26 mouse cellular contexts compared by ENCODE assay signal in genomic region chr12:77426093-77426492, GRCm38 (mm10).
DNase-seq lines count a peak whose midpoint lies in the region; ATAC-seq and TF ChIP-seq lines count a peak whose summit lies in the region.
"Had no signal": no experiment of that assay in that cellular context is flagged by ENCODE, and none has a peak within 500 bp of the region (broad histone marks: within the 10 kb centered on the region; RNA-seq: fewer than 3 reads in every experiment).

No protein-coding gene starts in this region.

- no peak overlapping the region for H3K4me2 ChIP-seq in midbrain, embryonic 14.5 days (ENCODE audit: low read length)
- H3K4me2 ChIP-seq in midbrain, postnatal 0 days (ENCODE audit: low read depth, low read length, poor library complexity, severe bottlenecking) = no peak overlapping the region
- H3K4me2 ChIP-seq: embryonic facial prominence, embryonic 13.5 days; forebrain, embryonic 12.5 days; heart, embryonic 11.5 days; hindbrain, embryonic 13.5 days had no signal

- no peaks in the 10 kb centered on the region for H3K27me3 ChIP-seq in midbrain, embryonic 14.5 days (ENCODE audit: control insufficient read depth, insufficient read depth, low read length)
- H3K27me3 ChIP-seq in midbrain, postnatal 0 days (ENCODE audit: insufficient read depth, low read length) = no peaks in the 10 kb centered on the region
- H3K27me3 ChIP-seq: embryonic facial prominence, embryonic 13.5 days; forebrain, embryonic 12.5 days; hindbrain, embryonic 13.5 days had no signal

- no peak overlapping the region for H3K9ac ChIP-seq in midbrain, embryonic 14.5 days (replicated peaks; ENCODE audit: low read length)
- no peak overlapping the region for H3K9ac ChIP-seq in midbrain, postnatal 0 days (replicated peaks; ENCODE audit: low read length, poor library complexity, severe bottlenecking)
- H3K9ac ChIP-seq: embryonic facial prominence, embryonic 13.5 days; forebrain, embryonic 12.5 days; forebrain, postnatal 0 days; hindbrain, embryonic 13.5 days had no signal

- WGBS in midbrain, embryonic 14.5 days = 16% methylated on average over 3 of the region's 3 CpGs
- WGBS in midbrain, postnatal 0 days = 20% methylated on average over 3 of the region's 3 CpGs

- no peak for DNase-seq in layer of hippocampus, adult 2 months (ENCODE audit: low spot score in 2 of 2)
- no peak for DNase-seq in layer of hippocampus, adult 9-10 months (ENCODE audit: low spot score)
- peak; percentile 50 for DNase-seq in midbrain, embryonic 14.5 days
- no peak for DNase-seq in midbrain, postnatal 0 days (ENCODE audit: low spot score)
- DNase-seq in retina, embryonic 14.5 days (ENCODE audit: low spot score) = peak; percentile 44
- no peak for DNase-seq in thymus, postnatal 25 days
- DNase-seq: adrenal gland, postnatal 10 days; adrenal gland, postnatal 36 days; cerebellum, adult 11 months; cerebellum, adult 2 months; cerebellum, adult 9-11 months; cerebellum, postnatal 25 days; embryo, embryonic 11 days; gastrocnemius, adult 2 months; gastrocnemius, postnatal 14 days; heart, adult 11 months had no signal

- TF ChIP-seq CTCF in layer of hippocampus, adult 2 months (conservative IDR thresholded peaks at IDR 0.05) = no peak
- no peak for TF ChIP-seq CTCF in midbrain, postnatal 0 days (IDR thresholded peaks at IDR 0.05)

- H3K4me3 ChIP-seq in layer of hippocampus, adult 2 months = no peak overlapping the region
- no peak overlapping the region for H3K4me3 ChIP-seq in midbrain, embryonic 14.5 days (replicated peaks; ENCODE audit: low read depth, low read length)
- H3K4me3 ChIP-seq in midbrain, postnatal 0 days (ENCODE audit: low read depth, low read length) = no peak overlapping the region
- H3K4me3 ChIP-seq: embryonic facial prominence, embryonic 10.5 days; embryonic facial prominence, embryonic 13.5 days; erythroblast, embryonic 14.5 days; forebrain, embryonic 12.5 days; gastrocnemius, adult 2 months; hindbrain, embryonic 13.5 days had no signal

- peak overlapping the region; percentile 34; the same call in 1 of the 2 replicates for H3K27ac ChIP-seq in layer of hippocampus, adult 2 months
- H3K27ac ChIP-seq in midbrain, embryonic 14.5 days (replicated peaks; ENCODE audit: low read depth, low read length) = no peak overlapping the region
- H3K27ac ChIP-seq in midbrain, postnatal 0 days (ENCODE audit: low read depth, low read length) = no peak overlapping the region
- H3K27ac ChIP-seq: embryonic facial prominence, embryonic 10.5 days; embryonic facial prominence, embryonic 13.5 days; forebrain, embryonic 12.5 days; gastrocnemius, adult 2 months; hindbrain, embryonic 13.5 days; hindbrain, postnatal 0 days had no signal

- H3K9me3 ChIP-seq in midbrain, embryonic 14.5 days (ENCODE audit: control insufficient read depth, low read length) = no peaks in the 10 kb centered on the region
- H3K9me3 ChIP-seq in midbrain, postnatal 0 days (ENCODE audit: low read length) = no peaks in the 10 kb centered on the region
- H3K9me3 ChIP-seq: embryonic facial prominence, embryonic 10.5 days; embryonic facial prominence, embryonic 13.5 days; forebrain, embryonic 12.5 days; hindbrain, embryonic 13.5 days had no signal

- ATAC-seq in midbrain, embryonic 14.5 days (ENCODE audit: low FRiP score, low TSS enrichment) = no peak; the same call in 1 of the 2 replicates
- no peak for ATAC-seq in midbrain, postnatal 0 days (ENCODE audit: low FRiP score)
- ATAC-seq: CD4-positive, CD25-positive, alpha-beta regulatory T cell, adult 4 months; hindbrain, postnatal 0 days; inflammation-experienced regulatory T-cells, adult 6 months had no signal

- H3K4me1 ChIP-seq in midbrain, embryonic 14.5 days (ENCODE audit: control insufficient read depth, insufficient read depth, low read length) = peaks cover 4% of the 10 kb centered on the region; the same call in 1 of the 2 replicates
- H3K4me1 ChIP-seq in midbrain, postnatal 0 days (ENCODE audit: insufficient read depth, low read length) = no peaks in the 10 kb centered on the region
- H3K4me1 ChIP-seq: embryonic facial prominence, embryonic 10.5 days; embryonic facial prominence, embryonic 13.5 days; forebrain, embryonic 12.5 days; hindbrain, embryonic 13.5 days had no signal

- no peaks in the 10 kb centered on the region for H3K36me3 ChIP-seq in midbrain, embryonic 14.5 days (ENCODE audit: control insufficient read depth, insufficient read depth, low read length)
- no peaks in the 10 kb centered on the region for H3K36me3 ChIP-seq in midbrain, postnatal 0 days (ENCODE audit: insufficient read depth, low read length)
- H3K36me3 ChIP-seq: embryonic facial prominence, embryonic 10.5 days; embryonic facial prominence, embryonic 13.5 days; forebrain, embryonic 12.5 days; hindbrain, embryonic 13.5 days had no signal

Comparison
In these comparisons a context has a peak if more than half of its experiments do, and no peak if none do; other contexts are left out.
1. DNase-seq: peak in midbrain, embryonic 14.5 days (single experiment) and retina, embryonic 14.5 days (single experiment); none in layer of hippocampus, adult 2 months (0 of 2), layer of hippocampus, adult 9-10 months (single experiment), midbrain, postnatal 0 days (single experiment) and thymus, postnatal 25 days (single experiment).